Mouse (Mus musculus) granulocyte monocyte progenitor cell, adult 5-6 weeks (primary cell): ENCODE results near the gene Mboat2. TPM values are rescaled to one million over a fixed set of nuclear protein-coding genes. Genes with fewer than 3 reads are reported as not detected.

Source experiments
- ATAC-seq: replicated peaks from 2 replicates; pipeline ENCODE4 v1.8.0; 2016; ENCODE audit warnings: mild to moderate bottlenecking, moderate TSS enrichment, inconsistent platforms; ENCODE audit not compliant: poor library complexity, severe bottlenecking
- total RNA-seq, 2 experiments: library from RNA; stranded (forward) in 1 of 2; stranded (reverse) in 1 of 2; fragments of 200-712, 200-1000 nt in 1 of 2; fragments of >200 nt in 1 of 2; fragmentation: Nextera tagmentation in 1 of 2; gene quantifications; 2 replicates each; pipeline ENCODE4 v1.2.3; 2014 to 2017

The Mboat2 gene
- total RNA-seq, 2 experiments from 2014 or later: 0.39 to 0.98 TPM

GRCm38 (mm10) chr12:24942619-24943287 lies 112.1 kb downstream of the Mboat2 start:
- no peak for ATAC-seq

GRCm38 (mm10) chr12:24943427-24943826 lies 112.7 kb downstream of the Mboat2 start:
- no peak for ATAC-seq

GRCm38 (mm10) chr12:24944597-24944996 lies 113.9 kb downstream of the Mboat2 start:
- ATAC-seq: no peak

- no peak for ATAC-seq
Observed at GRCm38 (mm10) chr12:24947065-24947464, 116.4 kb downstream of the Mboat2 start.

- ATAC-seq: peak; percentile 54
Observed at GRCm38 (mm10) chr12:24948344-24948743, 117.7 kb downstream of the Mboat2 start.

GRCm38 (mm10) chr12:24950376-24951046 lies 119.8 kb downstream of the Mboat2 start:
- ATAC-seq: no peak; the same call in 1 of the 2 replicates

- ATAC-seq: peak; percentile 85
Observed at GRCm38 (mm10) chr12:24952147-24952546, 121.5 kb downstream of the Mboat2 start.

GRCm38 (mm10) chr12:24955137-24955536 lies 124.5 kb downstream of the Mboat2 start:
- no peak for ATAC-seq

- ATAC-seq: no peak
Observed at GRCm38 (mm10) chr12:24958526-24958925, 127.8 kb downstream of the Mboat2 start.

- no peak for ATAC-seq
Observed at GRCm38 (mm10) chr12:24961821-24962220, 131.1 kb downstream of the Mboat2 start.

- no peak for ATAC-seq
Observed at GRCm38 (mm10) chr12:24962362-24962967, 131.8 kb downstream of the Mboat2 start.

GRCm38 (mm10) chr12:24963393-24964022 lies 132.8 kb downstream of the Mboat2 start:
- peak; percentile 63; the same call in 1 of the 2 replicates for ATAC-seq

GRCm38 (mm10) chr12:24965406-24965805 lies 134.7 kb downstream of the Mboat2 start:
- ATAC-seq: no peak

GRCm38 (mm10) chr12:24966046-24966445 lies 135.4 kb downstream of the Mboat2 start:
- ATAC-seq: no peak

GRCm38 (mm10) chr12:24971490-24972200 lies 141.0 kb downstream of the Mboat2 start:
- ATAC-seq: no peak

GRCm38 (mm10) chr12:24972371-24973350 lies 142.0 kb downstream of the Mboat2 start:
- ATAC-seq: no peak

GRCm38 (mm10) chr12:24973586-24973985 lies 142.9 kb downstream of the Mboat2 start:
- no peak; the same call in 1 of the 2 replicates for ATAC-seq

- peak; percentile 91 for ATAC-seq
Observed at GRCm38 (mm10) chr12:24974446-24975114, 143.9 kb downstream of the Mboat2 start, which contains the start of gene Kidins220. Gene Kidins220, plus strand, starts transcription at chr12:24974925.
